Mouse (Mus musculus) intestine, postnatal 0 days (tissue): ENCODE data around the gene Dzip3. TPM values are rescaled to one million over a fixed set of nuclear protein-coding genes. Genes with fewer than 3 reads are reported as not detected.

Experiments
- ATAC-seq: fragments of 200-750 bp; cut with Nextera tagmentation; 2 replicates; pipeline ENCODE4 v1.8.0; 2017; ENCODE audit warnings: mild to moderate bottlenecking, moderate TSS enrichment, moderate library complexity
- H3K27ac ChIP-seq: fragments of 300-500 bp; sonication (generic); 2 replicates; pipeline ENCODE4 v1.5.1; 2014; ENCODE audit warnings: mild to moderate bottlenecking, low read depth, low read length, moderate library complexity
- H3K27me3 ChIP-seq: fragments of 300-500 bp; sonication (generic); replicated peaks from 2 replicates; pipeline ENCODE4 v1.6.1; 2014; ENCODE audit warnings: low read length, mixed read lengths; ENCODE audit not compliant: control insufficient read depth, insufficient read depth
- H3K36me3 ChIP-seq: fragments of 300-500 bp; sonication (generic); 2 replicates; pipeline ENCODE4 v1.6.1; 2014; ENCODE audit warnings: mild to moderate bottlenecking, moderate library complexity; ENCODE audit not compliant: control insufficient read depth, insufficient read depth
- H3K4me1 ChIP-seq: fragments of 300-500 bp; sonication (generic); replicated peaks from 2 replicates; pipeline ENCODE4 v1.6.1; 2014; ENCODE audit warnings: antibody characterized with exemption, low read length, mixed read lengths; ENCODE audit not compliant: control insufficient read depth, insufficient read depth
- H3K4me2 ChIP-seq: fragments of 300-500 bp; sonication (generic); replicated peaks from 2 replicates; pipeline ENCODE4 v1.6.1; 2014; ENCODE audit warnings: low read depth, mild to moderate bottlenecking, moderate library complexity
- H3K4me3 ChIP-seq: fragments of 300-500 bp; sonication (generic); 2 replicates; pipeline ENCODE4 v1.5.1; 2014; ENCODE audit warnings: low read depth, low read length
- H3K9ac ChIP-seq: fragments of 300-500 bp; sonication (generic); 2 replicates; pipeline ENCODE4 v1.6.1; 2014; ENCODE audit warnings: mild to moderate bottlenecking, low read depth, low read length
- H3K9me3 ChIP-seq: fragments of 300-500 bp; sonication (generic); 2 replicates; pipeline ENCODE4 v1.6.1; 2016; ENCODE audit warnings: mixed run types; ENCODE audit not compliant: control insufficient read depth
- CTCF ChIP-seq: sonication (generic); IDR thresholded peaks from 2 replicates; pipeline ENCODE4 v1.5.1; 2016; ENCODE audit warnings: low read depth, mild to moderate bottlenecking, control low read depth, antibody characterized with exemption, moderate library complexity
- WGBS: fragments of 180-500 bp; shearing (Covaris S2); extraction: QIAGEN DNeasy Blood & Tissue Kit; methylation state at CpG from one replicate; pipeline ENCODE4 v1.1.7; 2014; 5-methylcytosine and 5-hydroxymethylcytosine counted together
- polyA plus RNA-seq: library from polyadenylated mRNA; unstranded; fragments of >200 nt; fragmentation: Nextera tagmentation; extraction: Ambion mirVana; gene quantifications from 2 replicates; pipeline ENCODE4 v1.2.1, GENCODE M21; 2015

Gene Dzip3
- polyA plus RNA-seq, 1 experiment from 2014 or later: 4.2 TPM

DNA sequence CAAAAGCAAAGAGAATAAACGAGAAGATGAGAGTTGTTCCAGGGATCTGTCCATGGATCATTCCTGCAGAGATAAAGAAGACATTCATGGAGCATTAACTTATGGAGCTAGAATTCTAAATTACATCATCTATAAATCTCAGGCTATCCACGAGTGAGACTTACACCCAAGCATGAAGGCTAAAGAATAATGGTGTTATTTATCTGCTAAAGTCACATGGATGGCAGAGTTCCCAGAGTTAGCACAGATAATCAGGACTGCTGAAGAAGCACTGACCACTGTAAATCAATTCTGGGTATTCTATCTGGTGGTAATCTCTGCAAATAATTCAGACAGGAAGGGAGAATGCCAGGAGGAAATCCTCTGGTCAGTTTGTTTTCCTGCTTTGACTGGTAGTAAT, 103.2 kb downstream of the Dzip3 start:
- Histone ChIP-seq H3K27ac (no peak overlapping the region), H3K27me3 (no peaks in the 10 kb centered on the region), H3K9ac (no peak overlapping the region), H3K4me1 (no peaks in the 10 kb centered on the region), H3K9me3 (no peaks in the 10 kb centered on the region), H3K4me3 (no peak overlapping the region), H3K36me3 (no peaks in the 10 kb centered on the region), H3K4me2 (no peak overlapping the region)
- TF ChIP-seq CTCF: no peak
- WGBS: 28% methylated on average over 2 of the region's 2 CpGs
- ATAC-seq: no peak

Other genes with a start within 250 kb of the Dzip3 start
- gene Trat1, start 222.1 kb downstream of the Dzip3 start, polyA plus RNA-seq: 0.13 and 0.33 TPM in 2 replicates
- gene Retnlb, start 177.3 kb downstream of the Dzip3 start, polyA plus RNA-seq: 0.17 TPM in 1 of 2 replicates, not detected in the other
- not detected in 2 replicates for gene Retnla, start 151.6 kb downstream of the Dzip3 start, polyA plus RNA-seq
- gene Retnlg, start 121.5 kb downstream of the Dzip3 start, polyA plus RNA-seq: 1.3 and 1.7 TPM in 2 replicates
- 6.2 and 6.6 TPM in 2 replicates for gene Cip2a, start within 50 bp of the Dzip3 start, polyA plus RNA-seq
- not detected in 2 replicates for gene Myh15, start 63.3 kb upstream of the Dzip3 start, polyA plus RNA-seq